Mouse (Mus musculus) liver, postnatal 0 days (tissue): Measurements from ENCODE around the gene Asb17. TPM values are rescaled to one million over a fixed set of nuclear protein-coding genes. Genes with fewer than 3 reads are reported as not detected.
"Not testable (repeated sequence)": the region's sequence is repeated elsewhere in the genome, so short reads cannot be mapped to it uniquely, and the experiment has no call there.

Experiments used
- ATAC-seq: fragments of 200-750 bp; cut with Nextera tagmentation; 2 replicates; pipeline ENCODE4 v1.8.0; 2017; ENCODE audit warnings: mild to moderate bottlenecking, moderate library complexity
- DNase-seq: peaks from one replicate; pipeline ENCODE4 v3.0.0-alpha.2; 2016
- H3K27ac ChIP-seq: fragments of 300-500 bp; sonication (generic); 2 replicates; pipeline ENCODE4 v1.5.1; 2014; ENCODE audit warnings: antibody characterized with exemption, moderate library complexity, mild to moderate bottlenecking, low read depth
- H3K27me3 ChIP-seq: fragments of 300-500 bp; sonication (generic); 2 replicates; pipeline ENCODE4 v1.6.1; 2014; ENCODE audit warnings: low read length, control low read depth, mixed read lengths; ENCODE audit not compliant: insufficient read depth
- H3K36me3 ChIP-seq: fragments of 300-500 bp; sonication (generic); replicated peaks from 2 replicates; pipeline ENCODE4 v1.6.1; 2014; ENCODE audit warnings: mild to moderate bottlenecking, control low read depth, low read length, moderate library complexity, mixed read lengths; ENCODE audit not compliant: insufficient read depth
- H3K4me1 ChIP-seq: fragments of 300-500 bp; sonication (generic); 2 replicates; pipeline ENCODE4 v1.6.1; 2014; ENCODE audit warnings: antibody characterized with exemption, mild to moderate bottlenecking, control low read depth; ENCODE audit not compliant: insufficient read depth
- H3K4me2 ChIP-seq: fragments of 300-500 bp; sonication (generic); 2 replicates; pipeline ENCODE4 v1.6.1; 2014; ENCODE audit warnings: low read depth, mild to moderate bottlenecking, low read length, moderate library complexity, mixed read lengths
- H3K4me3 ChIP-seq: fragments of 300-500 bp; sonication (generic); 2 replicates; pipeline ENCODE4 v1.5.1; 2014; ENCODE audit warnings: low read depth, low read length
- H3K9ac ChIP-seq: fragments of 300-500 bp; sonication (generic); replicated peaks from 2 replicates; pipeline ENCODE4 v1.6.1; 2014; ENCODE audit warnings: mild to moderate bottlenecking, moderate library complexity
- H3K9me3 ChIP-seq: fragments of 300-500 bp; sonication (generic); 2 replicates; pipeline ENCODE4 v1.6.1; 2016; ENCODE audit warnings: mild to moderate bottlenecking, control low read depth, low read length, mixed read lengths
- CTCF ChIP-seq: sonication (generic); IDR thresholded peaks from 2 replicates; pipeline ENCODE4 v1.5.1; 2016; ENCODE audit warnings: antibody characterized with exemption, low read depth
- EP300 ChIP-seq: IDR thresholded peaks from 2 replicates; pipeline ENCODE4 v1.6.1; 2016; ENCODE audit warnings: antibody characterized with exemption, low read depth, mild to moderate bottlenecking
- WGBS: fragments of 180-500 bp; shearing (Covaris S2); extraction: QIAGEN DNeasy Blood & Tissue Kit; methylation state at CpG from one replicate; pipeline ENCODE4 v1.1.7; 2014; ENCODE audit not compliant: insufficient replicate concordance; 5-methylcytosine and 5-hydroxymethylcytosine counted together
- polyA plus RNA-seq: library from polyadenylated mRNA; unstranded; fragments of >200 nt; fragmentation: Nextera tagmentation; extraction: Ambion mirVana; gene quantifications from 2 replicates; pipeline ENCODE4 v1.2.1, GENCODE M21; 2015

The Asb17 gene
- polyA plus RNA-seq, 1 experiment from 2014 or later = 0.66 TPM

DNA sequence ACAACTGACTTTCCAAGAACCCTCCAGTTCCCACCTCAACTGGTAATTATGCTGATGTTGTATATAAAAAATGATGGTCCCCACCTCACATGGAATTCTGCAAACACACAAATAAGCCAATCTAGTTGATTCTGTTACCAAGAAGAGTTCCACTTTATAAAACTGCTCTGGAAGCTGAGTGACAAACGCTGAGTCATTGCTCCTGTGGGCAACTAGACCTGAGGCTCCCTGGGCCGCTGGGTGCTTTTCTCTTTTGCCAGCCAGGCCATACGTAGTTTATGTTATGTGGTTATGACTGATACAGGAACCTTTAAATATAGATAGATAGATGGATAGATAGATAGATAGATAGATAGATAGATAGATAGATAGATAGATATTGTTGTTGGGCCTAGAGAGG, 25.3 kb upstream of the Asb17 start:
- no peak overlapping the region for H3K4me2 ChIP-seq
- TF ChIP-seq EP300 = no peak
- no peaks in the 10 kb centered on the region for H3K4me1 ChIP-seq
- H3K36me3 ChIP-seq = no peaks in the 10 kb centered on the region
- no peak overlapping the region for H3K9ac ChIP-seq
- no peak for ATAC-seq
- no peak overlapping the region for H3K27ac ChIP-seq
- 68% methylated on average over 3 of the region's 3 CpGs for WGBS
- H3K9me3 ChIP-seq = no peaks in the 10 kb centered on the region
- H3K4me3 ChIP-seq = no peak overlapping the region
- DNase-seq = no peak
- no peaks in the 10 kb centered on the region for H3K27me3 ChIP-seq

DNA sequence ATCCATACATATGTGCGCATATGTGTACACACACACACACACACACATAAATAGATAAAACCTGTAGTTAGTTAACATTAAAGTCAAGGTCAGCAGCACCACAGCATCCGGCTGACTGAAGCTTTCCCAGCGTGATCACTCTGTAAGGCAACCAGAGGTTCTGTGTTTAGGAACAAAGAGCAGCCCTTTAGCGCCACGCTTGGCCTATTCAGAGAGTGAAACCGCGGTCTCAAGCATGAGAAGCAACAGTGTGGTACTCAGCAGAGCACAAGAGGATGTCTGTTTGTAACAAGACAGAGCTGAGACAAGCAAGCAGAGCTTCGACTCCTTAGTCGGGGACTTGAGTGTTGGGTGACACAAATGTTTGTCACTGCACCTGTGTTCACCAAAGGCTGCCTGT, 24.6 kb upstream of the Asb17 start:
- 88% methylated on average over 9 of the region's 9 CpGs for WGBS
- H3K9me3 ChIP-seq = no peaks in the 10 kb centered on the region
- no peak for ATAC-seq
- no peaks in the 10 kb centered on the region for H3K27me3 ChIP-seq
- H3K4me2 ChIP-seq = no peak overlapping the region
- H3K9ac ChIP-seq = no peak overlapping the region
- no peak for TF ChIP-seq CTCF
- no peak for TF ChIP-seq EP300
- DNase-seq = no peak
- no peak overlapping the region for H3K4me3 ChIP-seq
- H3K36me3 ChIP-seq = no peaks in the 10 kb centered on the region
- no peak overlapping the region for H3K27ac ChIP-seq
- no peaks in the 10 kb centered on the region for H3K4me1 ChIP-seq

DNA sequence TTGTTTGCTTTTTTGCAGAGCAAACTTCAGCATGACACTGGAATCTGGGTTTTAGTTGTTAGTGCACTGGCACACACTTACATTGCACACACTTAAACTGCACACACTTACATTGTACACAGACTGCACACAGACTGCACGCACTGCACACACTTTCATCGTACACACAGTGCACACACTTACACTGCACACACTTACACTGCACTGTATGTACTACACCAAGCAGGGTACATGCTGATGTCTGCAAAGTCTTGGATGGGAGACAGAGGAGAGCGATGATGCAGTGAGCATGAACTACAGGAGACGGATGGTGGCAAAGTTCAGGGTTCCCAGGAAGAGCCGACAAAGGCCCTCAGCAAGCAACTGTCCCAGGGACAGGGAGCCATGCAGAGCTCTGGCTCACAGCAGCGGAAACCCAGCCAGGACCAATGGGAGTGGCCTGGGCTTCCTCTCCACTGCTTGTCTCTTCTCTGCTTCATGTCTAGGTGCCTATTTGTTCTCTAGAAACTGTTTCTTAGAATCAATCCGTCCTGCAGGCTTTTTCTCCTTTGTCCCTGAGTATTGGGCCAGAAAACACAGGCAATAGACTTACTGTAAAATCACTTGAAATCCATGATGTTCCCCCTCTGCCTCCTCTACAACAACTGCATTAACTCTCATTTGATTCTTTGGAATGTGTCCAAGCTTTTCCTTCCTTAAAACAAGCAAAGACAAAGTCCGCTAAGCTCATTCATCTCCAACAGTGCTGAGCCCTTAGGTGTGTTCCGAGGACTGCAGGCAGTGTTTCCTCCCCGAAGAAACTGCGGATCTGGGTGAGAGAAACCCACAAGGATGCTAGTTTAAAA, 20.1 kb upstream of the Asb17 start:
- H3K9me3 ChIP-seq = no peaks in the 10 kb centered on the region
- no peak overlapping the region for H3K27ac ChIP-seq
- ATAC-seq (no peak), DNase-seq (no peak)
- no peak overlapping the region for H3K4me3 ChIP-seq
- no peak overlapping the region for H3K4me2 ChIP-seq
- no peak overlapping the region for H3K9ac ChIP-seq
- TF ChIP-seq CTCF (no peak), EP300 (no peak)
- WGBS = 72% methylated on average over 11 of the region's 11 CpGs
- H3K27me3 ChIP-seq = no peaks in the 10 kb centered on the region
- H3K36me3 ChIP-seq = no peaks in the 10 kb centered on the region
- no peaks in the 10 kb centered on the region for H3K4me1 ChIP-seq

DNA sequence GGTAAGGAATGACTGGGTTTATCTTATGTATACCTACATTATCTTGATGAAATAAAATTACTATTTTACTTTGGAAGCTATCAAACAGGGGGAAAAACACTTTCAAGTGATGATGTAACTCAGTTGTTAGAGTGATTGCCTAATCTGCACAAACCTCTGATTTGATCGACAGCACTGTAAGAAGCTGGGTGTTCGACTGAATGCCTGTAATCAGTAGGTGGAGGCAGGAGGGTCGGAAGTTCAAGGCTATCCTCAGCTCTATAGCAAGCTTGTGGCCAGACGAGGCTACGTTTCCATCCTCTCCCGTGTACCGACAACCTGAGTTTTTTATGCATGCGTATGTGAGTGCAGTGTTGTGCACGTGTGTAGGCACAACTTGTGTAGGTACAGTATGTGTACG, 18.8 kb upstream of the Asb17 start:
- ATAC-seq (no peak), DNase-seq (no peak)
- no peaks in the 10 kb centered on the region for H3K27me3 ChIP-seq
- H3K4me3 ChIP-seq = no peak overlapping the region
- no peak overlapping the region for H3K4me2 ChIP-seq
- H3K9me3 ChIP-seq = no peaks in the 10 kb centered on the region
- H3K27ac ChIP-seq = no peak overlapping the region
- TF ChIP-seq EP300 (no peak), CTCF (no peak)
- no peak overlapping the region for H3K9ac ChIP-seq
- H3K36me3 ChIP-seq = no peaks in the 10 kb centered on the region
- WGBS = 74% methylated on average over 10 of the region's 10 CpGs
- H3K4me1 ChIP-seq = no peaks in the 10 kb centered on the region

DNA sequence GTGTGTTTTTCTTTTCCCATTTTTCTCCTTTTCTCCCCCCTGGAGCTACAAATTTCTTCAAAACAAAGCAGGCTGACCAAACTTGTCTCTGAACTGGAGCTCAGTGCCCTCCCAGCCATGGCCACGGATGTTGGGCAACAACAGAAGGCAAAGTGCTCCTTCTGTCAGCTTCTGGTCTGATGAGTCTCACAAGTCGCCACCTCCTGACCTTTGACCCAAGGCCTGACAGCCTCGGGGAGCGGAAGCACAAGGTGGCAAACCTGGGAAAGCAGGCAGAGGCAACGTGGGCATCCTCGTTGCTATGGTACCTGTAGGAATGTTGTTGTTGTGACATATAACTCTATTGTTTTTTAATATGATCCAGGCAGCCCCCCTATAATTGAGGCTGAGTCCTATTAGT, 17.4 kb upstream of the Asb17 start:
- 41% methylated on average over 6 of the region's 6 CpGs for WGBS
- ATAC-seq (no peak), DNase-seq (no peak)
- Histone ChIP-seq H3K27me3 (no peaks in the 10 kb centered on the region), H3K9me3 (no peaks in the 10 kb centered on the region), H3K4me2 (no peak overlapping the region), H3K4me3 (no peak overlapping the region), H3K9ac (no peak overlapping the region), H3K36me3 (no peaks in the 10 kb centered on the region), H3K4me1 (peaks cover 6% of the 10 kb centered on the region), H3K27ac (no peak overlapping the region)
- TF ChIP-seq EP300 = no peak
- TF ChIP-seq CTCF = no peak

DNA sequence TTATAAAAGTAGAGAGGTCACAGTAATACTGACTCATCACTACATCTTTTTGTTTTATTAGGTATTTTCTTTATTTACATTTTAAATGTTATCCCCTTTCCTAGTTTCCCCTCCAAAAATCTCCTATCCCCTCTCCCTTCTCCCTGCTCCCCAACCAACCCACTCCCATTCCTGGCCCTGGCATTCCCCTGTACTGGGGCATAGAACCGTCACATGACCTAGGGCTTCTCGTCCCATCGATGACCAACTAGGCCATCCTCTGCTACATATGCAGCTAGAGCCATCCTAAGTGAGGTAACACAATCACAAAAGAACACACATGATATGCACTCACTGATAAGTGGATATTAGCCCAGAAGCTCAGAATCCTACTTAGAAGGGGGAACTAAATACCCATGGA, 14.2 kb upstream of the Asb17 start:
- not testable (repeated sequence) for H3K27ac ChIP-seq, H3K9ac ChIP-seq, H3K4me3 ChIP-seq, DNase-seq, H3K36me3 ChIP-seq, H3K27me3 ChIP-seq, ATAC-seq, H3K4me2 ChIP-seq, H3K9me3 ChIP-seq
- 66% methylated on average over 3 of the region's 3 CpGs for WGBS
- peaks cover 16% of the 10 kb centered on the region for H3K4me1 ChIP-seq
